Mouse (Mus musculus): ENCODE data around the gene Fgfr2. TPM values are rescaled to one million over a fixed set of nuclear protein-coding genes. Genes with fewer than 3 reads are reported as not detected.

The Fgfr2 gene
- polyA plus RNA-seq, 1 experiment: 12.0 TPM

- Histone ChIP-seq H3K27ac (replicated peaks; ENCODE audit: low read depth, low read length) (no peak overlapping the region), H3K4me1 (ENCODE audit: control insufficient read depth, insufficient read depth, insufficient read length, low read length) (peaks cover 6% of the 10 kb centered on the region; the same call in 1 of the 2 replicates), H3K4me3 (ENCODE audit: insufficient read depth, low read depth, low read length) (no peak overlapping the region)
Observed at GRCm38 (mm10) chr7:130754790-130755189, 2368.4 kb downstream of the Fgfr2 start.

GRCm38 (mm10) chr7:130751678-130752077 is 2371.5 kb downstream of the Fgfr2 start:
- H3K4me3 ChIP-seq (ENCODE audit: insufficient read depth, low read depth, low read length): no peak overlapping the region

GRCm38 (mm10) chr7:130750752-130751490 is 2372.2 kb downstream of the Fgfr2 start:
- Histone ChIP-seq H3K4me3 (ENCODE audit: insufficient read depth, low read depth, low read length) (no peak overlapping the region), H3K4me1 (ENCODE audit: control insufficient read depth, insufficient read depth, insufficient read length, low read length) (no peaks in the 10 kb centered on the region; the same call in 1 of the 2 replicates), H3K27ac (replicated peaks; ENCODE audit: low read depth, low read length) (no peak overlapping the region)

More at GRCm38 (mm10) chr7:130751678-130752077, 2371.5 kb downstream of the Fgfr2 start:
- Histone ChIP-seq H3K27ac (replicated peaks; ENCODE audit: low read depth, low read length) (no peak overlapping the region), H3K4me1 (ENCODE audit: control insufficient read depth, insufficient read depth, insufficient read length, low read length) (peaks cover 3% of the 10 kb centered on the region; the same call in 1 of the 2 replicates)

GRCm38 (mm10) chr7:130749165-130749564 is 2374.0 kb downstream of the Fgfr2 start:
- Histone ChIP-seq H3K4me3 (ENCODE audit: insufficient read depth, low read depth, low read length) (no peak overlapping the region), H3K27ac (replicated peaks; ENCODE audit: low read depth, low read length) (no peak overlapping the region), H3K4me1 (ENCODE audit: control insufficient read depth, insufficient read depth, insufficient read length, low read length) (no peaks in the 10 kb centered on the region)

- H3K4me1 ChIP-seq (ENCODE audit: control insufficient read depth, insufficient read depth, insufficient read length, low read length): no peaks in the 10 kb centered on the region; the same call in 1 of the 2 replicates
- no peak overlapping the region for H3K27ac ChIP-seq (replicated peaks; ENCODE audit: low read depth, low read length)
- no peak overlapping the region for H3K4me3 ChIP-seq (ENCODE audit: insufficient read depth, low read depth, low read length)
Observed at GRCm38 (mm10) chr7:130743239-130744025, 2379.7 kb downstream of the Fgfr2 start.

- Histone ChIP-seq H3K4me1 (ENCODE audit: control insufficient read depth, insufficient read depth, insufficient read length, low read length) (no peaks in the 10 kb centered on the region; the same call in 1 of the 2 replicates), H3K4me3 (ENCODE audit: insufficient read depth, low read depth, low read length) (no peak overlapping the region), H3K27ac (replicated peaks; ENCODE audit: low read depth, low read length) (no peak overlapping the region)
Observed at GRCm38 (mm10) chr7:130741099-130741498, 2382.1 kb downstream of the Fgfr2 start.

GRCm38 (mm10) chr7:130734195-130734787 is 2388.9 kb downstream of the Fgfr2 start:
- Histone ChIP-seq H3K4me1 (ENCODE audit: control insufficient read depth, insufficient read depth, insufficient read length, low read length) (no peaks in the 10 kb centered on the region), H3K27ac (replicated peaks; ENCODE audit: low read depth, low read length) (no peak overlapping the region), H3K4me3 (ENCODE audit: insufficient read depth, low read depth, low read length) (no peak overlapping the region)

GRCm38 (mm10) chr7:130733423-130733822 is 2389.7 kb downstream of the Fgfr2 start:
- Histone ChIP-seq H3K27ac (replicated peaks; ENCODE audit: low read depth, low read length) (no peak overlapping the region), H3K4me3 (ENCODE audit: insufficient read depth, low read depth, low read length) (no peak overlapping the region), H3K4me1 (ENCODE audit: control insufficient read depth, insufficient read depth, insufficient read length, low read length) (no peaks in the 10 kb centered on the region)

GRCm38 (mm10) chr7:130732908-130733307 is 2390.2 kb downstream of the Fgfr2 start:
- no peaks in the 10 kb centered on the region for H3K4me1 ChIP-seq (ENCODE audit: control insufficient read depth, insufficient read depth, insufficient read length, low read length)
- no peak overlapping the region for H3K4me3 ChIP-seq (ENCODE audit: insufficient read depth, low read depth, low read length)
- H3K27ac ChIP-seq (replicated peaks; ENCODE audit: low read depth, low read length): no peak overlapping the region

- no peak overlapping the region for H3K27ac ChIP-seq (replicated peaks; ENCODE audit: low read depth, low read length)
- no peak overlapping the region for H3K4me3 ChIP-seq (ENCODE audit: insufficient read depth, low read depth, low read length)
- peaks cover 5% of the 10 kb centered on the region; the same call in 1 of the 2 replicates for H3K4me1 ChIP-seq (ENCODE audit: control insufficient read depth, insufficient read depth, insufficient read length, low read length)
Observed at GRCm38 (mm10) chr7:130731792-130732191, 2391.4 kb downstream of the Fgfr2 start.

- H3K27ac ChIP-seq (replicated peaks; ENCODE audit: low read depth, low read length): peak overlapping the region; percentile 19; the same call in 1 of the 2 replicates
- H3K4me1 ChIP-seq (ENCODE audit: control insufficient read depth, insufficient read depth, insufficient read length, low read length): peaks cover 5% of the 10 kb centered on the region; the same call in 1 of the 2 replicates
- no peak overlapping the region for H3K4me3 ChIP-seq (ENCODE audit: insufficient read depth, low read depth, low read length)
Observed at GRCm38 (mm10) chr7:130727560-130727959, 2395.6 kb downstream of the Fgfr2 start.

GRCm38 (mm10) chr7:130726724-130727422 is 2396.3 kb downstream of the Fgfr2 start:
- Histone ChIP-seq H3K4me3 (ENCODE audit: insufficient read depth, low read depth, low read length) (no peak overlapping the region), H3K27ac (replicated peaks; ENCODE audit: low read depth, low read length) (peak overlapping the region; percentile 19; the same call in 1 of the 2 replicates), H3K4me1 (ENCODE audit: control insufficient read depth, insufficient read depth, insufficient read length, low read length) (peaks cover 5% of the 10 kb centered on the region; the same call in 1 of the 2 replicates)

GRCm38 (mm10) chr7:130726185-130726584 is 2397.0 kb downstream of the Fgfr2 start:
- H3K4me3 ChIP-seq (ENCODE audit: insufficient read depth, low read depth, low read length): no peak overlapping the region
- no peak overlapping the region for H3K27ac ChIP-seq (replicated peaks; ENCODE audit: low read depth, low read length)
- peaks cover 7% of the 10 kb centered on the region; the same call in 1 of the 2 replicates for H3K4me1 ChIP-seq (ENCODE audit: control insufficient read depth, insufficient read depth, insufficient read length, low read length)

- no peak overlapping the region for H3K4me3 ChIP-seq (ENCODE audit: insufficient read depth, low read depth, low read length)
Observed at GRCm38 (mm10) chr7:130720646-130721335, 2402.4 kb downstream of the Fgfr2 start.

More at GRCm38 (mm10) chr7:130720646-130721335, 2402.4 kb downstream of the Fgfr2 start:
- H3K27ac ChIP-seq (replicated peaks; ENCODE audit: low read depth, low read length): peak overlapping the region; percentile 62
- H3K4me1 ChIP-seq (ENCODE audit: control insufficient read depth, insufficient read depth, insufficient read length, low read length): peaks cover 2% of the 10 kb centered on the region; the same call in 1 of the 2 replicates
